In genomic region chr13:54266472-54266871, GRCm38 (mm10) we compare ENCODE assay signal across 10 mouse cellular contexts.
DNase-seq lines count a peak whose midpoint lies in the region; ATAC-seq and TF ChIP-seq lines count a peak whose summit lies in the region.
"Had no signal": no experiment of that assay in that cellular context is flagged by ENCODE, and none has a peak within 500 bp of the region (broad histone marks: within the 10 kb centered on the region; RNA-seq: fewer than 3 reads in every experiment).

No protein-coding gene starts in this region.

- H3K4me2 ChIP-seq in hindbrain, embryonic 11.5 days (replicated peaks; ENCODE audit: low read depth, low read length) = no peak overlapping the region
- H3K4me2 ChIP-seq: embryonic facial prominence, embryonic 13.5 days had no signal

- H3K4me3 ChIP-seq in hindbrain, embryonic 11.5 days (ENCODE audit: low read depth, low read length) = no peak overlapping the region
- no peak overlapping the region for H3K4me3 ChIP-seq in lung, adult 2 months (replicated peaks; ENCODE audit: extremely low read depth, low read depth, low read length)
- H3K4me3 ChIP-seq: embryonic facial prominence, embryonic 13.5 days had no signal

- no peak for TF ChIP-seq CTCF in lung, adult 2 months (IDR thresholded peaks at IDR 0.05; ENCODE audit: insufficient read depth, low read length)

- no peaks in the 10 kb centered on the region; the same call in 1 of the 2 replicates for H3K4me1 ChIP-seq in hindbrain, embryonic 11.5 days (replicated peaks; ENCODE audit: control insufficient read depth, insufficient read depth, low read length)
- no peaks in the 10 kb centered on the region for H3K4me1 ChIP-seq in lung, adult 2 months (ENCODE audit: control insufficient read depth, insufficient read depth, low read length)

- H3K9ac ChIP-seq in hindbrain, embryonic 11.5 days (ENCODE audit: low read depth, low read length) = no peak overlapping the region
- H3K9ac ChIP-seq: embryonic facial prominence, embryonic 13.5 days had no signal

- H3K27me3 ChIP-seq in hindbrain, embryonic 11.5 days (ENCODE audit: control insufficient read depth, insufficient read depth, low read length) = no peaks in the 10 kb centered on the region

- no peaks in the 10 kb centered on the region for H3K9me3 ChIP-seq in hindbrain, embryonic 11.5 days (ENCODE audit: control insufficient read depth, low read length)
- H3K9me3 ChIP-seq: embryonic facial prominence, embryonic 13.5 days had no signal

- H3K36me3 ChIP-seq in hindbrain, embryonic 11.5 days (ENCODE audit: control insufficient read depth, insufficient read depth, low read length) = no peaks in the 10 kb centered on the region
- H3K36me3 ChIP-seq: embryonic facial prominence, embryonic 13.5 days had no signal

- H3K27ac ChIP-seq in hindbrain, embryonic 11.5 days (ENCODE audit: low read depth, low read length) = no peak overlapping the region
- H3K27ac ChIP-seq: embryonic facial prominence, embryonic 13.5 days had no signal

- DNase-seq in right cerebral cortex, postnatal 10 days (ENCODE audit: low spot score in 2 of 2) = peak; percentile 68 to 85
- no peak for DNase-seq in right cerebral cortex, postnatal 36 days (ENCODE audit: low spot score in 2 of 2)
- DNase-seq in hindbrain, embryonic 11.5 days (ENCODE audit: low spot score) = peak; percentile 58
- DNase-seq in mesoderm, embryonic 11.5 days (ENCODE audit: low read depth, low spot score) = peak; percentile 65
- DNase-seq in kidney, postnatal 10 days = no peak
- DNase-seq in heart, adult 11 months = no peak
- DNase-seq in kidney, postnatal 25 days = no peak
- DNase-seq in lung, adult 2 months = no peak

- ATAC-seq in hindbrain, embryonic 11.5 days (ENCODE audit: low FRiP score) = peak; percentile 67
- ATAC-seq: activated CD4-positive, CD25-positive, alpha-beta regulatory T cell, adult 4 months had no signal

- no peak for TF ChIP-seq POLR2A in lung, adult 2 months (IDR thresholded peaks at IDR 0.05; ENCODE audit: borderline replicate concordance, extremely low read depth, low read depth, low read length)

- WGBS in hindbrain, embryonic 11.5 days = 16% methylated on average over 9 of the region's 9 CpGs
- WGBS in lung, adult 2 months = 10% methylated on average over 9 of the region's 9 CpGs

Comparison
In these comparisons a context has a peak if more than half of its experiments do, and no peak if none do; other contexts are left out.
1. DNase-seq: peak in right cerebral cortex, postnatal 10 days (2 of 2), hindbrain, embryonic 11.5 days (single experiment) and mesoderm, embryonic 11.5 days (single experiment); none in right cerebral cortex, postnatal 36 days (0 of 2), kidney, postnatal 10 days (single experiment), heart, adult 11 months (single experiment), kidney, postnatal 25 days (0 of 2) and lung, adult 2 months (single experiment).